Mouse (Mus musculus) frontal cortex, postnatal 14 days (tissue): ENCODE data around the gene Bptf.
"Not testable (repeated sequence)": the region's sequence is repeated elsewhere in the genome, so short reads cannot be mapped to it uniquely, and the experiment has no call there.

Source experiments
- DNase-seq, 2 experiments: peaks; one replicate each; pipeline ENCODE4 v3.0.0; 2022; ENCODE audit warnings: low spot score in 2 of 2

Gene Bptf

DNA sequence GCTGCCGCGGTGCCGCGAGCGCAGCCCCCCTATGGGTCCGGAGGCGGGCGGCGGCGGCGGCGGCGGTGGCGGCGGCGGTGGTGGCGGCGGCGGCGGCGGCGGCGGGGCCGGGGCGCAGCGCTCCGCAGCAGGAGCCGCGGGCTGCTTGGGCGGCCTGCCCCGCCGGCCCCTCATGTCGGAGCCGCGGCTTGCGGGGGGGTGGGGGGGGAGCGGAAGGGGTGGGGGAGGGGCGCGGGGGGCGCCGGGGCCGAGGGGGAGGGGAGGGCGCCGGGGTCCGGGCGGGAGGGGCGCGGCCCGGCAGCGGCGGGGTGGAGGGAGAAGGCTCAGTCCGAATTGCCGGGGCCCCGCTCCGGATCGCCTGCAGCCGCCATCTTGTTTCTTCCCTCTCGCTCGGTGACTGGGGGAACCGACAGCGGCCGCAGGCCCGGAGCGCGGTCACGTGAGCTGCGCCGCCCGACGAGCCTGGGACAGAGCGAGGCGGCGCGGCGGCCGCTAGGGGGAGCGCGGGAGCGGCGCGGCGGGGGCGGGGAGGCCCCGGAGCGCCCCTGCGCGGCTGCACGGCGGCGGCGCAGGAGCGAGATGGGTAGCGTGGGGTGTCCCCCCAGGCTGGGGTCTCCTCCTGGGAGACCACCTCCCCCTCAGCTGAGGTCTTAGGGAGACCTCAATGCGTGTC lies at the start of gene Bptf:
Gene Bptf, minus strand, starts transcription at position 379 of the 673 bp plus-strand sequence.
- peak; percentile 78 to 84 for DNase-seq

DNA sequence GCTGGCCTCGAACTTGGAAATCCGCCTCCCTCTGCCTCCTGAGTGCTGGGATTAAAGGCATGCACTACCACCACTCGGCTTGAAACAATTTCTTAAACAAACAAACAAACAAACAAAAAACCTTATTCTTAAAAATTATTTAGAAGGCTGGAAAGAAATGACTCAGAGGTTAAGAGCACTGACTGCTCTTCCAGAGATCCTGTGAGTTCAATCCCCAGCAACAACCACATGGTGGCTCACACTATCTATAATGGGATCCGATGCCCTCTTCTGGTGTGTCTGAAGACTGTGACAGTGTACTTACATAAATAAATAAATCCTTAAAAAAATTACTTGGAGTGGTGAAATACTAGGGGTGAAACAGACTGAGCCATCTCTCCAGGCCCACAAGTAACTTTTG lies 29.3 kb upstream of the Bptf start:
- DNase-seq, result no peak

DNA sequence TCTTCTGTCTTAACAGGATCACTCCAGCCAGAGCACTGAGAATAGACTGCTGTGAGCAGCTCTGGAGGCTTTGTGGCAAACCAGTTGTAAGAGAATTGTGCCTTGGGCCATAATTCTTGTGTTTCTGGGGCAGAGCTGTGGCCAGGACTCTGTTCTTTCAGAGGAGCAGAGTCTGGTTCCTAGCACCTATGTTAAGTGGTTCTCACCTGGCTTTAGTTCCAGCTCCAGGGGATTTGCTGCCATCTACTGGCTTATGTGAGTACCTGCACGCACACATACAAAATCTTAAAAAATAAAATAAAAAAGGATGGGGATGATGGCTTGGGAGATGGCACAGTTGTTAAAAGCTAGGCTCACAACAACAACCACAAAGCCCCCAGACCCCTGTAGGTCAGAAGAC lies 27.1 kb upstream of the Bptf start:
- no peak for DNase-seq

DNA sequence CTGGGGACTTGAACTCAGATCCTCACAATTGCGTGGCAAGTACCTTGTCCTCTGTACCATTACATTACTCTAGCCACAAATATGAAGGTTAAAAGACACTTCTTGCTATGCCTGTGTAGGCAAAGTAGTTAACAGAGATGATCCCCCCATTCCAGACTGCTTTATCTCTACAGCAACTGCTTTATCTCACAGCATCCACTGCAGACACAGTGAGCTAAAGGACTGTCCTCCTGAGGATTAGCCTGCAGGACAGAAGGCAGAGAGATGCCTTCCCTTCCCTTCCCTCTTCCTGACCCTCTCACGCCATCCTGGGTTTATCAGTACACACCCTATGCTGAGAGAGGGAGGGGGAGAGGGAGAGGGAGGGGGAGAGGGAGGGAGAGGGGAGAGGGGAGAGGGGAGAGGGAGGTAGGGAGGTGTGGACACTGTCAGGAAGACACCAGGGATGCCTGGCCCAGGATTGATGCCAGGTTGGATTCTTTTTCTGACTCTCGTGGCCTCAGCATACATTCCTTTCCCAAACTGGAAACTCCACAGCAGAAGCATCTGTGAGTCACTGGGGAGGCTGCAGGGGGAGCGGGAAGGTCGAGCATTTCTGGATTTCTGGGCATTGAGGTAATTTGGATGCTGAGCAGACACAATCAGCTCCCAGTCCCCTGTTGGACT lies 25.2 kb upstream of the Bptf start:
- no peak for DNase-seq

DNA sequence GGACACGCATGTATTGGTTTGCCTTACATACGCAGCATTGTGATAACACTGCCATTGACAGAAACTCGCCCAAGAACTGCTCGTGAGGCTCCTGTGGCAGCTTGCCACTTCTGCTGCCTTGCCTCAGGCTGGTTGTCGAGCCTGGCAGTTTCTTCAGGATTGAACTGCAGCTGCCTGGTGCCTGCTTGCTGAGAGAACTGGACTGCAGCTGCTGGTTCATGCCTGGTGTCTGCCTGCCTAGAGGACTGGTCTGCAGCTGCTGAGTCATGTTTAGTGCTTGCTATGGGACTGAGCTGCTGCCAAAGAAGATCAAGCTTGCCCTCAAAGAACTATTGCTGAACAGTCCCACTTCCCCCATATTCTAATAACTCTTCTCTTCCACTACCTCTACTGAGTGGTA lies 23.4 kb upstream of the Bptf start:
- DNase-seq, result no peak

DNA sequence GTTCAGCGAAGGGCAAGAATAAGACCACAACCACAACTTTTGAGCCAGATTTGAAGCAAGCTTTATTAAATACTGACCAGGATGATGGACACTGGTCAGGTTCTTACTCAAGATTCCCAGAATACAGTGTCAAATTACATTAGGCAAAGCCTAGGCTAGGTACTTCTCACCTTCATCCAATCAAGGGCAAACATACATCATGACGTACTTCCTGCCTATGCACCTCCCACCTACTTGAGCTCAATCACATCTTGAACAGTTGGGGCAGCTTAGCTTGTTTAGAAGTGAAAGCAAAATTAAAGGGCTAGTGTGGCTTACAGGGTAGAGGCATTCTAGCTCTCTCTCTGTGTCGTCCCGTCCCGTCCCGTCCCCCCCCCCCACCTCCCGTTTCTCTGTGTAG lies 22.5 kb upstream of the Bptf start:
- DNase-seq, result no peak

DNA sequence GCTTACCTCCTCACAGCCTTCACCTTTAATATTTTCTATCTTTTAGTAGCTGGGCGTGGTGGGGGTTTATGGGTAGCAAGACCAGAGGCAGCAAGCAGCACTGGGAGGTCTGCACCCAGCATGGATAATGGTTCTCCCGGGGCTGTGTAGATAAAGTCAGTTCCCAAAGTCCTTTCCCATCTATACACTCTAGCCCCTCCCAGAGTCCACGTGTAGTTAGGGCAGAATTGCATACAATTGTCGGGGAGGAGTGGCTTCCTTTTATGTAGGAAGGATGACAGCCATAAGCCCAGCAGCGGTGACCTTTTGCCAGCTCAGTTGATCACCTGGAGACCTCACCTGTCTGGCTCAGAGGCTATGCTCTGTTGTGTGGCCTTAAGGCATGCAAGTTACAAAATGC lies 21.7 kb upstream of the Bptf start:
- no peak for DNase-seq

DNA sequence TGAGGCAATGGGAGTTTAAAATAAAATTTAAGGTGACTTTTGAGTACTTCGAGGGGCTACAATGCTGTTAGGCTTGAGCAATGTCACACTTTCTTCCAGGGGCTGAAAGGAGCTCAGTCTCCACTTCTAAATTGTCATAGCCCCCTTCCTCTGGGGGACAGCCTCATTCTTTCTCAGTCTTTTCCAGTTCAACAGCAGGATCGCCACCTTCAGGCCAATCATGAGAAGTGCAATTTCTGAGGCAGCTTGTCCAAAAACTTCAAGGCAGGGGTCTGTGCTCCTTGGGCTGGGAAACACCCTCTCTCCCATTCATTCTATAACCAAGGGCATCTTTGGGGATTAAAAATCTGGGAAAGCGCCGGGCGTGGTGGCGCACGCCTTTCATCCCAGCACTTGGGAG lies 19.9 kb upstream of the Bptf start:
- DNase-seq, result no peak

DNA sequence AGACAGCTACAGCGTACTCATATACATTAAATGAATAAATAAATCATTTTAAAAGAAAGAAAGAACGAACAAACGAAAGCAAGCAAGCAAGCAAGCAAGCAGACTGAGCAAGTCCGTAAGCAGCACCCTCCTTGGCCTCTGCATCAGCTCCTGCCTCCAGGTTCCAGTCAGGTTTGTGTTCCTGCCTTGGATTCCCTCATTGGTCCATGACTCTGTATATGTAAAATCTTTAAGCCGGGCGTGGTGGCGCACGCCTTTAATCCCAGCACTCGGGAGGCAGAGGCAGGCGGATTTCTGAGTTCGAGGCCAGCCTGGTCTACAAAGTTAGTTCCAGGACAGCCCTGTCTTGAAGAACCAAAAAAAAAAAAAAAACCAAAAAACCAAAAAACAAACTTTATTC lies 12.0 kb upstream of the Bptf start:
- DNase-seq, result not testable (repeated sequence)

DNA sequence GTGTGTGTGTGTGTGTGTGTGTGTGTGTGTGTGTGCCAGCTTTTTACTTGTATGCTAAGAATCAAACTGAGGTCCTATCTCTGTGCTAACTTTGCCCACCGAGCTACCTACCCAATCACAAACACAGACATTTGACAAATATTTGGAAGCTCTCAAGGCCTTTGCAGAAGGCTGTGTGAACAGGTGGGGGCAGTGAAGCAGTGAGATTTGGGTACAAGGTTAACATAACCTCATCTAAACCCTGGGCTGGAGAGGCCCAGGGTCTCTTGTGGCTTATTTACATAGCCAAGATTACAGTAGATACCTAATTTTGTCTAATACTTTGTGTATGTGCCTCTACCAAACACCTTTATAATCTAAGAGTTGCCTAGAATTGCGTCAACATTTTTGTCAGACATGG lies 10.5 kb upstream of the Bptf start:
- DNase-seq, result no peak

DNA sequence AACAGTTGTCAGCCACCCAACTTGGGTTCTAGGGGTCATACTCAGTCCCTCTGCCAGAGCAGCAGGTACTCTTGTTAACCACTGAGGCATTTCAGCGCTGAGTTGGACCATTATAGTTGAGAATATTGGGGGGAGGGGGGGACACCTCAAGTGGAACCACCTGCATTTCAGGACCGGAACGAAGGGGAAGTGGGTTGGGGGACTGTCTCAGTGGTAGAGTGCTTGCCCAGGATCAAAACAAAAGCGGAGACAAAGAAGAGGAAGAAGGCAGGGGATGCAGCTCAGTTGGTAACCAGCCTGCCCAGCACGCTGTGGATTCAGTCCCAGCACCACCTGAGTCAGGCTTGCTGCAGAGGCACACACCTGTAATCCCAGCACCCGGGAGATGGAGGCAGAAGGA lies 8.8 kb upstream of the Bptf start:
- no peak for DNase-seq

DNA sequence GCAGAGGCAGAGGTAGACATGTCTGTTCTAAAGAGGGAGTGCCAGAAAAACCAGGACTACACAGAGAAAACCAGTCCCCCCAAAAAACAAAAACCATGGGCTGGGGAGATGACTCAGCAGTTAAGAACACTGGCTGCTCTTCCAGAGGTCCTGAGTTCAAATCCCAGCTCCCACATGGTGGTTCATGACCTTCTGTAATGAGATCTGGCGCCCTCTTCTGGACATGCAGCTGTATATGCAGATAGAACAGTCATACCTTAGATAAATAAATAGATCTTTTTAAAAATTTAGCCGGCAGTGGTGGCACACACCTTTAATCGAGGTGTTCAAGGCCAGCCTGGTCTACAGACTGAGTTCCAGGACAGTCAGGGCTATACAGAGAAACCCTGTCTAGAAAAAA lies 6.7 kb upstream of the Bptf start:
- DNase-seq, result no peak

DNA sequence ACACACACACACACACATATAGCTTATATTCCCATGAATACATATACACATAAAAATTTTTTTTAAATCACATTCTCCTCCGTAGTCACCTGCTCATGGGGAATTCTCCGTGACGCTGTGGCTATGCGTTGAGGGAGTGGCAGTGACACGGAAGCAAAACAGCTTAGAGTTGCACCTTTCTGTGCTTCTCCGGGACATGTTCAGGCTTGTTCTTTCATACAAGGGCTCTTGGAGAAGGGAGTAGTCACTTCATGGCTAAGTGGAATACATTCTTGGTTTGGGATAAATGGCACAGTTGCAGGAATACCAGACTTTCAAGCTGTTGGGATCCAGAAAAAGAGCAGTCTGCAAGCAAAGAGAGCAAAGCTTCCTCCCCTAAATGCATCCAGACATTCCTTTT lies 5.7 kb upstream of the Bptf start:
- no peak for DNase-seq

DNA sequence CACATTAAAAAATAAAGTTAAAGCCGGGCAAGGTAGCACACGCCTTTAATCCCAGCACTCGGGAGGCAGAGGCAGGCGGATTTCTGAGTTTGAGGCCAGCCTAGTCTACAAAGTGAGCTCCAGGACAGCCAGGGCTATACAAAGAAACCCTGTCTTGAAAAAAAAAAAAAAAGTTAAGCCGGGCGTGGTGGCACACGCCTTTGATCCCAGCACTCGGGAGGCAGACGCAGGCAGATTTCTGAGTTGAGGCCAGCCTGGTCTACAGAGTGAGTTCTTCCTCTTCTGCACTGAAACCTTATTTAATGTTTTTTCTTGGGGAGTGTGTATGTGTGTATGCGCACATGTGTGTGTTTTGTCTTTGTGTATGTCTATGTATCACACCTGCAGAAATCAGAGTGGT lies 4.5 kb upstream of the Bptf start:
- not testable (repeated sequence) for DNase-seq

DNA sequence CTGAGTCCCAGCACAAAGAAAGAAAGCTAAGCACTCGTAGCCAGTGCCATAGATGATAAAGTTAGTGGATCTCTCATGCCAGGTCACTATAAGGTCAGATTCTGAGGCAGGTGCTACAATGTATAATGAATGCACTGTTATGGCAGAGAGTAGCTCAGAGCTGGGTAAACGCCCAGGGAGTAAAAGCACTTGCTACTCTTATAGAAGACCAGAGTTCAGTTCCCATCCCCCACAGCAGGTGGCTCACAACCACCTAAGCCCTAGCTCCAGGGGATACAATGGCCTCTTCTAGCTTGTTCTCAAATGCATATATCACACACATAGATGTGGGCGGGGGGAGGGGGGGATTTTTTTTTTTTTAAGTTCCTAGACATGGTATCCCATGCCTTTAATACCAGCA lies 3.8 kb upstream of the Bptf start:
- no peak for DNase-seq

DNA sequence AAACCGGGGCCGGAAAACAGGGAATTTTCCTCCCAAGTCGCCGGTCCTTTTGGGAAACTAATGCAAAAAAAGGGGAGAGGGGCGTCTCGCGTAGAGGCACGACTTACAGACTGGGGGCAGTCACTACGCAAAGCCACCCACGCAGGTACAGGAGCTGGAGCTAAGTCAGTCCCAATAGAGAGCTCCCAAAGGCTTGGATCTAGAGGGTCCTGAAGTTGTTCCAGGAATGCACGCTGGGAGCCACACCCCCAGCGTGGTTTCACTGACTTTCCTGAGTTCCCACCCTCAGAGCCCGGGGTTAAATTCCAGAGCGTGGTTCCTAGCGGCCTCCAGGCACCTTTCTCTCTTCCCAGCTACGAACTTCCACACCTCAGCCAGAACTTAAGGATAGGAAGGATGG lies 499 bp upstream of the Bptf start:
- DNase-seq, result no peak

DNA sequence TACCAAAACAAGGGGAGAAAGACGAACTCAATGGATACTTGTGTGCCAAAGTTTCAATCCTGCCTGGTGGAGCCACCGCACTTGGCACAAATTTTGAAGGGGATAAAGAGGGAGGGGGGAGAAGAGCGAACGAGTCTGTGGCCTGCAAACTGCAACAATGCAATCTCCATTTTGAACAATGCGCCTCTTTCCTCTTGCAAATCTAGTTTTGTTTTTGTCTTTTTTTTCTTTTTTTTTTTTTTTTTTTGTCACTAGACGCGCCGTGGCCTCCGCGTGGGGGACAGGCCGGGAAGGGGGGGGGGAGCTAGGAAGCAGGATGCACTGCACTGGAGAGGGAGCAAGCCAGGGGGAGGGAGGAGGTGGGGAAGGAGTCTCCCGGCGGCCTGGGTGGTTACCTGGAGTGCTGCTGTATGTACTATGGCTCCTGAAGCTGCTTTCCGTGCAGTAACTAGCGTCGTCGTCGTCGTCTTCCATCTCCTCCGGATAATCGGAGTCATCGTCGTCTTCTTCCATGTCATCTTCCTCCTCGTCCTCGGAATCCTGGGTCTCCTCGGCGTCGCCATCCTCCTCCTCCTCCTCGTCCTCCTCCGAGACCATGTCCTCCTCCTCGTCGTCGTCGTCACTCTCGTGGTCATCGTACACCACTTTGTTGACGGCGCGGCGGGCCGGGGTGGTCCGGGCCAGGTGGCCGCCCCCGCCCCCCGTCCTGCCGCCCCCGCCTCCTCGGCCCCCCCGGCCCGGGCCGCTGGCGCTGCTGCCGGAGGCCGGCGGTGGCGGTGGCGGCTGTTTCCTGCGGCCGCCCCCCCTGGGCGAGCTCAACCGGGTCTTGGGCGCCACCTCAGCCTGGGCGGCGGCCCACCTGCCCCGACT lies 813 bp downstream of the Bptf start:
- DNase-seq, result peak; percentile 28 to 35

DNA sequence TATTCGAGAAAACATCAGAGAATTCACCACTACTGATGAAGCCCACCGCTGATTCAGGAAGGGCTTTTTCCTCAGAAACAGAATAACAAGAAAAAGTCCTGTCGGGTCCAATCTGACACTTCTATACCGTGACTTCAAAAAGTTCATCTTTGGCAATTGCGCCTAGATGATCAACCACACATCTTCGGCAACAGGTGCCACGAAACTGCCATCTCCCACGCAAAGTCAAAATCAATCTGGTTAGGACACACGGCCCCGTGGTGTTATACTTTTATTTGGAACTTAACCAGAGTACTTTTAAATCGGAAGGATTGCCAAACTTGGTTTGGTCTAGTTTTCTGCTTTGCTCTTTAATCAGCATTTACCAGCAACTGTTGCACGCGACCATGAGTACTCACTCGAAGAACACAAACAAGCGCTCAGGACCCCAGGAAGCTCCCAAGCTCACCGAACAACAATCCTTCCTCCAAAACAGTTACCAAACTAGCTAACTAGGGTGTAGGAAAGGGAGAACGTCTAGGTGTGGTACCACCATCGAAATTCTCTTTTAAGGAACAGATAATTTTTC lies 1.6 kb downstream of the Bptf start:
- no peak for DNase-seq

DNA sequence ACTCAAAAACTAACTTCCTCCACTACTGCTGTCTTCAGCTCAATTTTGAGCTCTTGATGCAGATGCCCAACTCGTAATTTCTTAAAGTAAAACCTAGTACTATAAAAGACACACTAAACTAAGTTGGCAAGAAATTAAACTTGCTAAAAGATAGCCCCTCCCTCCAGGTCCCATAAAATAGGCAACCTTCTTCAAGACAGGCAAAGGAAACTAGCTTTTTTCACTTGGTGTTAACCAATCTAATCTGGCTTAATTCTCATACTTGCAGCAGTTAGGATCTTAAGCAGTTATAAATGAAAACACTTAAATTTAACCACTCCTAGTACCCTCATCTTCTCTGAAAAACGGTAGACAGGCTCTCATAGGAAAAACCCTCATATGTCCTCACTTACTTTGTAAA lies 2.3 kb downstream of the Bptf start:
- no peak for DNase-seq

DNA sequence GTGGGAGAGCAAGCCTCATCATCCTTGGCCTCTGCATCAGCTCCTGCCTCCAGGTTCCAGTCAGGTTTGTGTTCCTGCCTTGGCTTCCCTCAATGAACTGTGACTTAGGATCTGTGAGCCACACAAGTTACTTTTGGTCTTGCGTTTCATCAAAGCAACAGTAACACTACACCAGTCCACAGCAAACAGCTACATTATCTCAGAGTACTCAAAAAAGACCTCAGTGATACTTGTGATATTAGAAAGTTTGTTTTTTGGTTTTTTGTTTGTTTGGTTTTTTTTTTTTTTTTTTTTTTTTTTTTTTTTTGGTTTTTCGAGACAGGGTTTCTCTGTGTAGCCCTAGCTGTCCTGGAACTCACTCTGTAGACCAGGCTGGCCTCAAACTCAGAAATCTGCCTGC lies 5.2 kb downstream of the Bptf start:
- not testable (repeated sequence) for DNase-seq

DNA sequence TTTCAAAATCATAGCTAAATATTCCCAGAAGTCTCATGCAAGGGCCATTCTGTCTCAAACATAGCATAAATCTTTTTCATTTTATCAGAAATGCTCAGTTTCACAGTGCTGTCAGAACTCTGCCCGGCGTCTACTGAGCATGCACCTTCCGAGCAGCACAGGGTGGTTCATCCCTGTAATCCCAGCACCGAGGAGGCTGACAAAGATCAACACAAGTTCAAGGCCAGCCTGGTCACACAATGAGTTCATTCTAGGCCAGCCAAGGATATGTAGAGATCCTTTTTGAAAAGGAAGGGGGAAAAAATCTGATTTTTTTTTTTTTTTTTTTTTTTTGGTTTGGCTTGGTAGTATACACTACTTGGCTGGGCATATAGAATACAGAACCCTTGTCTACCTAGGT lies 6.9 kb downstream of the Bptf start:
- no peak for DNase-seq

DNA sequence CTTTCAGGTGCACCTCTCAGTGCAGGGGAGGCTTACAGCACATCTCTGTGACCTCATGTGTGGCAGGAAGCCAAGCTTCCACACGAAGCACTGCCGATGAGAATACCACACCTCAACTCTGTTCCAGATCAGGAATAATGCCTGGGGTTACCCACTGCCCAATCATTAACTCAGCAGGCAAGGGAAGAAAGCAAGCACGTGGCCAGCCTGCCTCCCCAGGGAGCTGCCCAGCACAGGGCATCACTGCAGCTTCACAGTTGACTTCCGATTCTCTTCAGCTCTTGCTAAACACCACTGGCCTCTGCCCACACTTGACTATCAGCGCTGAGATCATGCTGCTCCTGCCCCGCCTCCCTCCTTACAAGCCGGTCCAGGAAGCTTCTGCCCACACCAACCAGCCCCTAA lies 7.6 kb downstream of the Bptf start:
- DNase-seq, result no peak

DNA sequence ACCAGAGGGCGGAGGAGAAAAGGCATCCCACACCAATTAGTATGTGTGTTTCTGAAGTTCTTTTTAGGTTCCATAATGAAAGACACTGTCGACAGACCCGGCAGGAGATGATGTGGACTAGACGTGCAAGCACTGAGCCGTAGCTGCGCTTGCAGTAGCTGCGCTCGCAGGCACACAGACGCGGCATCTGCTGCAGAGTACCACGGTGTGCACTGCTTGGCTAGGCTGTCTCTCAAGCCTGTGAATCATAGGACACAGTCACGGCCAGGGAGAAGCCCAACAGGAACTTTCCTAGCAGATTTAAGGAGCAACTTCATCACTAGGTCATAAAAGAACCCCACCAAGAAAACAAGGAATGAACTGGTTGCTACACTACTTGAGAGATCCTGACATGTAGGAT lies 14.1 kb downstream of the Bptf start:
- DNase-seq, result no peak
